Mouse (Mus musculus): ENCODE measurements at regions not wholly inside any gene's neighbourhood (a gene's known extent, or its start where the extent isn't known, plus 50 kb on each side); places are given as distances from the start of the nearest gene placed in this dataset.

GRCm38 (mm10) chr2:116772569-116772968, 105.9 kb upstream of the Tmco5 start:
- H3K4me2 ChIP-seq (replicated peaks; ENCODE audit: low read depth, low read length): no peak overlapping the region
- 87% methylated on average over 6 of the region's 6 CpGs for WGBS
- no peak for ATAC-seq (ENCODE audit: low FRiP score, low TSS enrichment)
- no peaks in the 10 kb centered on the region for H3K9me3 ChIP-seq (ENCODE audit: control insufficient read depth, low read length)
- H3K4me1 ChIP-seq (ENCODE audit: control insufficient read depth, insufficient read depth, low read length): no peaks in the 10 kb centered on the region
- H3K27ac ChIP-seq (ENCODE audit: low read depth, low read length): no peak overlapping the region
- H3K36me3 ChIP-seq (ENCODE audit: control insufficient read depth, insufficient read depth, low read length): no peaks in the 10 kb centered on the region
- H3K27me3 ChIP-seq (ENCODE audit: control insufficient read depth, insufficient read depth, low read length): no peaks in the 10 kb centered on the region
- no peak overlapping the region for H3K4me3 ChIP-seq (ENCODE audit: low read length)
- H3K9ac ChIP-seq (ENCODE audit: low read depth, low read length): no peak overlapping the region

- Histone ChIP-seq H3K9me3 (ENCODE audit: control insufficient read depth, low read length) (no peaks in the 10 kb centered on the region), H3K4me1 (ENCODE audit: control insufficient read depth, insufficient read depth, low read length) (no peaks in the 10 kb centered on the region), H3K27ac (ENCODE audit: low read depth, low read length) (no peak overlapping the region), H3K9ac (ENCODE audit: low read depth, low read length) (no peak overlapping the region), H3K36me3 (ENCODE audit: control insufficient read depth, insufficient read depth, low read length) (no peaks in the 10 kb centered on the region), H3K4me3 (ENCODE audit: low read length) (no peak overlapping the region), H3K4me2 (replicated peaks; ENCODE audit: low read depth, low read length) (no peak overlapping the region), H3K27me3 (ENCODE audit: control insufficient read depth, insufficient read depth, low read length) (no peaks in the 10 kb centered on the region)
- 91% methylated on average over 2 of the region's 2 CpGs for WGBS
- ATAC-seq (ENCODE audit: low FRiP score, low TSS enrichment): no peak
Measured at GRCm38 (mm10) chr2:116800141-116800540, 78.3 kb upstream of the Tmco5 start.

GRCm38 (mm10) chr2:116801578-116801977, 76.9 kb upstream of the Tmco5 start:
- Histone ChIP-seq H3K27ac (ENCODE audit: low read depth, low read length) (no peak overlapping the region), H3K36me3 (ENCODE audit: control insufficient read depth, insufficient read depth, low read length) (no peaks in the 10 kb centered on the region), H3K4me2 (replicated peaks; ENCODE audit: low read depth, low read length) (no peak overlapping the region), H3K4me1 (ENCODE audit: control insufficient read depth, insufficient read depth, low read length) (no peaks in the 10 kb centered on the region), H3K9ac (ENCODE audit: low read depth, low read length) (no peak overlapping the region), H3K9me3 (ENCODE audit: control insufficient read depth, low read length) (no peaks in the 10 kb centered on the region), H3K4me3 (ENCODE audit: low read length) (no peak overlapping the region), H3K27me3 (ENCODE audit: control insufficient read depth, insufficient read depth, low read length) (no peaks in the 10 kb centered on the region)
- ATAC-seq (ENCODE audit: low FRiP score, low TSS enrichment): no peak
- 88% methylated on average over 7 of the region's 7 CpGs for WGBS

- H3K36me3 ChIP-seq (ENCODE audit: control insufficient read depth, insufficient read depth, low read length): no peaks in the 10 kb centered on the region
- no peak overlapping the region for H3K27ac ChIP-seq (ENCODE audit: low read depth, low read length)
- no peak overlapping the region for H3K9ac ChIP-seq (ENCODE audit: low read depth, low read length)
- no peaks in the 10 kb centered on the region for H3K9me3 ChIP-seq (ENCODE audit: control insufficient read depth, low read length)
- 93% methylated on average over 3 of the region's 3 CpGs for WGBS
- H3K4me2 ChIP-seq (replicated peaks; ENCODE audit: low read depth, low read length): no peak overlapping the region
- H3K27me3 ChIP-seq (ENCODE audit: control insufficient read depth, insufficient read depth, low read length): no peaks in the 10 kb centered on the region
- H3K4me3 ChIP-seq (ENCODE audit: low read length): no peak overlapping the region
- H3K4me1 ChIP-seq (ENCODE audit: control insufficient read depth, insufficient read depth, low read length): no peaks in the 10 kb centered on the region
- no peak for ATAC-seq (ENCODE audit: low FRiP score, low TSS enrichment)
Measured at GRCm38 (mm10) chr2:116807207-116807606, 71.3 kb upstream of the Tmco5 start.

- H3K4me2 ChIP-seq (replicated peaks; ENCODE audit: low read depth, low read length): no peak overlapping the region
- WGBS: 80% methylated on average over 7 of the region's 7 CpGs
- H3K9me3 ChIP-seq (ENCODE audit: control insufficient read depth, low read length): no peaks in the 10 kb centered on the region
- H3K4me1 ChIP-seq (ENCODE audit: control insufficient read depth, insufficient read depth, low read length): no peaks in the 10 kb centered on the region
- H3K4me3 ChIP-seq (ENCODE audit: low read length): no peak overlapping the region
- H3K27me3 ChIP-seq (ENCODE audit: control insufficient read depth, insufficient read depth, low read length): no peaks in the 10 kb centered on the region
- H3K36me3 ChIP-seq (ENCODE audit: control insufficient read depth, insufficient read depth, low read length): no peaks in the 10 kb centered on the region
- H3K9ac ChIP-seq (ENCODE audit: low read depth, low read length): no peak overlapping the region
- ATAC-seq (ENCODE audit: low FRiP score, low TSS enrichment): no peak
- no peak overlapping the region for H3K27ac ChIP-seq (ENCODE audit: low read depth, low read length)
Measured at GRCm38 (mm10) chr2:116807636-116808035, 70.9 kb upstream of the Tmco5 start.

- Histone ChIP-seq H3K4me2 (replicated peaks; ENCODE audit: low read depth, low read length) (no peak overlapping the region), H3K27ac (ENCODE audit: low read depth, low read length) (no peak overlapping the region), H3K36me3 (ENCODE audit: control insufficient read depth, insufficient read depth, low read length) (no peaks in the 10 kb centered on the region), H3K4me1 (ENCODE audit: control insufficient read depth, insufficient read depth, low read length) (no peaks in the 10 kb centered on the region), H3K27me3 (ENCODE audit: control insufficient read depth, insufficient read depth, low read length) (no peaks in the 10 kb centered on the region), H3K9me3 (ENCODE audit: control insufficient read depth, low read length) (no peaks in the 10 kb centered on the region), H3K4me3 (ENCODE audit: low read length) (no peak overlapping the region), H3K9ac (ENCODE audit: low read depth, low read length) (no peak overlapping the region)
- no peak for ATAC-seq (ENCODE audit: low FRiP score, low TSS enrichment)
- 91% methylated on average over 6 of the region's 6 CpGs for WGBS
Measured at GRCm38 (mm10) chr2:116808113-116808512, 70.4 kb upstream of the Tmco5 start.

GRCm38 (mm10) chr2:116808554-116808953, 69.9 kb upstream of the Tmco5 start:
- H3K4me2 ChIP-seq (replicated peaks; ENCODE audit: low read depth, low read length): no peak overlapping the region
- no peaks in the 10 kb centered on the region for H3K27me3 ChIP-seq (ENCODE audit: control insufficient read depth, insufficient read depth, low read length)
- no peak overlapping the region for H3K9ac ChIP-seq (ENCODE audit: low read depth, low read length)
- no peaks in the 10 kb centered on the region for H3K36me3 ChIP-seq (ENCODE audit: control insufficient read depth, insufficient read depth, low read length)
- 92% methylated on average over 8 of the region's 8 CpGs for WGBS
- H3K4me3 ChIP-seq (ENCODE audit: low read length): no peak overlapping the region
- H3K27ac ChIP-seq (ENCODE audit: low read depth, low read length): no peak overlapping the region
- ATAC-seq (ENCODE audit: low FRiP score, low TSS enrichment): no peak
- H3K4me1 ChIP-seq (ENCODE audit: control insufficient read depth, insufficient read depth, low read length): no peaks in the 10 kb centered on the region
- no peaks in the 10 kb centered on the region for H3K9me3 ChIP-seq (ENCODE audit: control insufficient read depth, low read length)

- no peak for ATAC-seq (ENCODE audit: low FRiP score, low TSS enrichment)
Measured at GRCm38 (mm10) chr2:116810116-116810515, 68.4 kb upstream of the Tmco5 start.

GRCm38 (mm10) chr2:116812869-116813558, 65.5 kb upstream of the Tmco5 start:
- peak; percentile 79 for ATAC-seq (ENCODE audit: low FRiP score, low TSS enrichment)
- WGBS: 38% methylated on average over 13 of the region's 13 CpGs
- Histone ChIP-seq H3K36me3 (ENCODE audit: control insufficient read depth, insufficient read depth, low read length) (no peaks in the 10 kb centered on the region), H3K9me3 (ENCODE audit: control insufficient read depth, low read length) (no peaks in the 10 kb centered on the region), H3K27ac (ENCODE audit: low read depth, low read length) (no peak overlapping the region), H3K4me2 (replicated peaks; ENCODE audit: low read depth, low read length) (peak overlapping the region; percentile 11; the same call in 1 of the 2 replicates), H3K4me1 (ENCODE audit: control insufficient read depth, insufficient read depth, low read length) (no peaks in the 10 kb centered on the region), H3K27me3 (ENCODE audit: control insufficient read depth, insufficient read depth, low read length) (no peaks in the 10 kb centered on the region), H3K4me3 (ENCODE audit: low read length) (no peak overlapping the region), H3K9ac (ENCODE audit: low read depth, low read length) (no peak overlapping the region)

More at GRCm38 (mm10) chr2:116810116-116810515, 68.4 kb upstream of the Tmco5 start:
- Histone ChIP-seq H3K9ac (ENCODE audit: low read depth, low read length) (no peak overlapping the region), H3K4me2 (replicated peaks; ENCODE audit: low read depth, low read length) (no peak overlapping the region), H3K27ac (ENCODE audit: low read depth, low read length) (no peak overlapping the region), H3K36me3 (ENCODE audit: control insufficient read depth, insufficient read depth, low read length) (no peaks in the 10 kb centered on the region), H3K4me1 (ENCODE audit: control insufficient read depth, insufficient read depth, low read length) (no peaks in the 10 kb centered on the region), H3K27me3 (ENCODE audit: control insufficient read depth, insufficient read depth, low read length) (no peaks in the 10 kb centered on the region), H3K9me3 (ENCODE audit: control insufficient read depth, low read length) (no peaks in the 10 kb centered on the region), H3K4me3 (ENCODE audit: low read length) (no peak overlapping the region)
- WGBS: 95% methylated on average over 16 of the region's 16 CpGs

All from kidney, embryonic 14.5 days (tissue).